ENCODE assay signal across 28 mouse cellular contexts in genomic region chr4:156019771-156020170, GRCm38 (mm10). TPM values are rescaled to one million over a fixed set of nuclear protein-coding genes. Genes with fewer than 3 reads are reported as not detected.
"Had no signal": no experiment of that assay in that cellular context is flagged by ENCODE, and none has a peak within 500 bp of the region (broad histone marks: within the 10 kb centered on the region; RNA-seq: fewer than 3 reads in every experiment).

No protein-coding gene starts in this region.

- DNase-seq: heart, adult 11 months; heart, adult 2 months; heart, postnatal 14 days; heart, postnatal 36 days; kidney, adult 18-20 months; kidney, adult 8-10 months; kidney, postnatal 10 days; kidney, postnatal 25 days; kidney, postnatal 4 days; liver; liver, embryonic 13.5 days; liver, postnatal 0 days had no signal

- H3K4me3 ChIP-seq: heart, adult 2 months; heart, embryonic 13.5 days; heart, embryonic 15.5 days; hindbrain, embryonic 13.5 days; hindbrain, embryonic 15.5 days; intestine, embryonic 15.5 days; layer of hippocampus, adult 2 months; left cerebral cortex, adult 2 months; limb, embryonic 10.5 days; limb, embryonic 12.5 days; liver, embryonic 13.5 days; liver, embryonic 15.5 days had no signal

- H3K27ac ChIP-seq: heart, adult 2 months; heart, embryonic 13.5 days; heart, embryonic 15.5 days; hindbrain, embryonic 13.5 days; hindbrain, embryonic 15.5 days; hindbrain, postnatal 0 days; intestine, embryonic 15.5 days; layer of hippocampus, adult 2 months; left cerebral cortex, adult 2 months; limb, embryonic 10.5 days; limb, embryonic 12.5 days; liver, embryonic 13.5 days; liver, embryonic 15.5 days had no signal

- ATAC-seq: hindbrain, postnatal 0 days; inflammation-experienced regulatory T-cells, adult 6 months; intestine, embryonic 15.5 days; intestine, postnatal 0 days; liver, postnatal 0 days had no signal

RNA-seq across cellular contexts. Expression of gene Tnfrsf4, which starts 6.1 kb away (rescaled TPM):
- total RNA-seq: heart, adult 2 months had no signal

RNA-seq across cellular contexts. Expression of gene Tnfrsf18, which starts 6.2 kb away (rescaled TPM):
- total RNA-seq: heart, postnatal 36 days; layer of hippocampus, adult 2 months; layer of hippocampus, postnatal 10 days; layer of hippocampus, postnatal 25 days; left cerebral cortex, adult 2 months had no signal

RNA-seq across cellular contexts. Expression of gene Ttll10, which starts 39.4 kb away (rescaled TPM):
- total RNA-seq: heart, adult 2 months; heart, postnatal 14 days; heart, postnatal 36 days; left cerebral cortex, postnatal 14 days had no signal
